Mouse (Mus musculus) heart, postnatal 0 days (tissue): Measurements from ENCODE around the gene Anln. TPM values are rescaled to one million over a fixed set of nuclear protein-coding genes. Genes with fewer than 3 reads are reported as not detected.
"Not testable (repeated sequence)": the region's sequence is repeated elsewhere in the genome, so short reads cannot be mapped to it uniquely, and the experiment has no call there.

Experiments
- ATAC-seq: fragments of 200-750 bp; cut with Nextera tagmentation; 2 replicates; pipeline ENCODE4 v1.8.0; 2017; ENCODE audit warnings: low read depth, moderate number of reproducible peaks, moderate library complexity; ENCODE audit not compliant: insufficient read depth
- DNase-seq: peaks from one replicate; pipeline ENCODE4 v3.0.0-alpha.2; 2016; ENCODE audit warnings: low spot score
- H3K27ac ChIP-seq: fragments of 300-500 bp; sonication (generic); 2 replicates; pipeline ENCODE4 v1.5.1; 2014; ENCODE audit warnings: low read depth, mild to moderate bottlenecking
- H3K27me3 ChIP-seq: fragments of 300-500 bp; sonication (generic); 2 replicates; pipeline ENCODE4 v1.6.1; 2014; ENCODE audit warnings: low read length, mixed read lengths; ENCODE audit not compliant: control insufficient read depth, insufficient read depth
- H3K36me3 ChIP-seq: fragments of 300-500 bp; sonication (generic); replicated peaks from 2 replicates; pipeline ENCODE4 v1.6.1; 2014; ENCODE audit warnings: low read length, mixed read lengths; ENCODE audit not compliant: control insufficient read depth, insufficient read depth
- H3K4me1 ChIP-seq: fragments of 300-500 bp; sonication (generic); 2 replicates; pipeline ENCODE4 v1.6.1; 2014; ENCODE audit warnings: antibody characterized with exemption; ENCODE audit not compliant: control insufficient read depth, insufficient read depth
- H3K4me2 ChIP-seq: fragments of 300-500 bp; sonication (generic); 2 replicates; pipeline ENCODE4 v1.6.1; 2014; ENCODE audit warnings: low read depth, mild to moderate bottlenecking, low read length, moderate library complexity
- H3K4me3 ChIP-seq: fragments of 300-500 bp; sonication (generic); 2 replicates; pipeline ENCODE4 v1.5.1; 2014; ENCODE audit warnings: low read depth, low read length
- H3K9ac ChIP-seq: fragments of 300-500 bp; sonication (generic); replicated peaks from 2 replicates; pipeline ENCODE4 v1.6.1; 2014; ENCODE audit warnings: low read depth, low read length, mixed read lengths
- H3K9me3 ChIP-seq: fragments of 300-500 bp; sonication (generic); replicated peaks from 2 replicates; pipeline ENCODE4 v1.6.1; 2016; ENCODE audit warnings: low read length; ENCODE audit not compliant: control insufficient read depth
- CTCF ChIP-seq: IDR thresholded peaks from 2 replicates; pipeline ENCODE4 v1.5.1; 2016; ENCODE audit warnings: antibody characterized with exemption, control low read depth, low read depth
- EP300 ChIP-seq: IDR thresholded peaks from 2 replicates; pipeline ENCODE4 v1.6.1; 2016; ENCODE audit warnings: antibody characterized with exemption, low read depth
- WGBS: fragments of 180-500 bp; shearing (Covaris S2); extraction: QIAGEN DNeasy Blood & Tissue Kit; methylation state at CpG from one replicate; pipeline ENCODE4 v1.1.7; 2014; 5-methylcytosine and 5-hydroxymethylcytosine counted together
- polyA plus RNA-seq: library from polyadenylated mRNA; unstranded; fragments of >200 nt; fragmentation: Nextera tagmentation; extraction: Ambion mirVana; gene quantifications from 2 replicates; pipeline ENCODE4 v1.2.1, GENCODE M21; 2015
- total RNA-seq: library from RNA; depleted of rRNA; stranded (reverse); fragments of >200 nt; gene quantifications from 2 replicates; pipeline ENCODE4 v1.2.3, GENCODE M21; 2014; ENCODE audit warnings: low replicate concordance

The Anln gene
- total and polyA plus RNA-seq, 2 experiments from 2014 or later: 12.9 to 35.0 TPM

- ATAC-seq: no peak
- no peak for TF ChIP-seq CTCF
- TF ChIP-seq EP300: no peak
- Histone ChIP-seq H3K4me3 (no peak overlapping the region), H3K36me3 (no peaks in the 10 kb centered on the region), H3K27ac (no peak overlapping the region), H3K4me1 (0 out of 2 replicates have a peak, but pooled peaks cover 4% of the 10 kb centered on the region), H3K27me3 (no peaks in the 10 kb centered on the region), H3K4me2 (no peak overlapping the region), H3K9me3 (0 out of 2 replicates have a peak, but pooled peaks cover under 1% of the 10 kb centered on the region), H3K9ac (no peak overlapping the region)
- 68% methylated on average over 8 of the region's 8 CpGs for WGBS
- DNase-seq: no peak
These were observed 66.4 kb downstream of the Anln start for GRCm38 (mm10) chr9:22322381-22323211.

- ATAC-seq (no peak), DNase-seq (no peak)
- no peak overlapping the region for H3K4me2 ChIP-seq
- TF ChIP-seq EP300 (no peak), CTCF (no peak)
- no peaks in the 10 kb centered on the region for H3K27me3 ChIP-seq
- H3K4me3 ChIP-seq: no peak overlapping the region
- H3K27ac ChIP-seq: no peak overlapping the region
- H3K4me1 ChIP-seq: no peaks in the 10 kb centered on the region
- no peaks in the 10 kb centered on the region for H3K36me3 ChIP-seq
- 91% methylated on average over 1 of the region's 1 CpGs for whole genome bisulfite sequencing
- peaks cover 4% of the 10 kb centered on the region; the same call in 1 of the 2 replicates for H3K9me3 ChIP-seq
- no peak overlapping the region for H3K9ac ChIP-seq
These were observed 69.9 kb downstream of the Anln start for GRCm38 (mm10) chr9:22319109-22319508.

- not testable (repeated sequence) for H3K36me3 ChIP-seq, H3K9ac ChIP-seq, H3K4me3 ChIP-seq, H3K4me2 ChIP-seq, H3K27me3 ChIP-seq, H3K4me1 ChIP-seq, H3K27ac ChIP-seq, ATAC-seq, DNase-seq
- H3K9me3 ChIP-seq: peaks cover 15% of the 10 kb centered on the region
- 70% methylated on average over 5 of the region's 5 CpGs for WGBS
These were observed 72.9 kb downstream of the Anln start for GRCm38 (mm10) chr9:22316047-22316446.

- H3K27ac ChIP-seq: no peak overlapping the region
- peaks cover 15% of the 10 kb centered on the region for H3K9me3 ChIP-seq
- no peaks in the 10 kb centered on the region for H3K27me3 ChIP-seq
- no peak for TF ChIP-seq EP300
- no peak for TF ChIP-seq CTCF
- 75% methylated on average over 3 of the region's 3 CpGs for WGBS
- DNase-seq (no peak), ATAC-seq (no peak)
- no peak overlapping the region for H3K4me3 ChIP-seq
- no peaks in the 10 kb centered on the region for H3K36me3 ChIP-seq
- no peak overlapping the region for H3K4me2 ChIP-seq
- H3K4me1 ChIP-seq: no peaks in the 10 kb centered on the region
- no peak overlapping the region for H3K9ac ChIP-seq
These were observed 74.9 kb downstream of the Anln start for GRCm38 (mm10) chr9:22314066-22314465.

- no peak for ATAC-seq
- 77% methylated on average over 5 of the region's 5 CpGs for WGBS
- H3K4me2 ChIP-seq: no peak overlapping the region
- DNase-seq: no peak
- H3K4me1 ChIP-seq: no peaks in the 10 kb centered on the region
- H3K9ac ChIP-seq: no peak overlapping the region
- no peaks in the 10 kb centered on the region for H3K36me3 ChIP-seq
- H3K27me3 ChIP-seq: no peaks in the 10 kb centered on the region
- TF ChIP-seq CTCF: no peak
- TF ChIP-seq EP300: no peak
- H3K9me3 ChIP-seq: peaks cover 15% of the 10 kb centered on the region
- no peak overlapping the region for H3K4me3 ChIP-seq
- H3K27ac ChIP-seq: no peak overlapping the region
These were observed 75.8 kb downstream of the Anln start for GRCm38 (mm10) chr9:22313218-22313617.

GRCm38 (mm10) chr9:22309651-22310050 lies 79.3 kb downstream of the Anln start:
- Histone ChIP-seq H3K4me2 (no peak overlapping the region), H3K27me3 (no peaks in the 10 kb centered on the region), H3K9ac (no peak overlapping the region), H3K9me3 (peaks cover 11% of the 10 kb centered on the region), H3K27ac (no peak overlapping the region), H3K4me3 (no peak overlapping the region), H3K4me1 (0 out of 2 replicates have a peak, but pooled peaks cover 8% of the 10 kb centered on the region), H3K36me3 (peaks cover 4% of the 10 kb centered on the region; the same call in 1 of the 2 replicates)
- 84% methylated on average over 5 of the region's 5 CpGs for WGBS
- ATAC-seq: no peak
- DNase-seq: no peak
- TF ChIP-seq EP300: no peak
- no peak for TF ChIP-seq CTCF

- not testable (repeated sequence) for H3K27me3 ChIP-seq, H3K27ac ChIP-seq, H3K4me1 ChIP-seq, DNase-seq
- peak overlapping the region; percentile 96 for H3K9ac ChIP-seq
- WGBS: 6% methylated on average over 9 of the region's 9 CpGs
- peak overlapping the region; percentile 93 for H3K4me2 ChIP-seq
- peaks cover 22% of the 10 kb centered on the region for H3K36me3 ChIP-seq
- peak; percentile 15; the same call in 1 of the 2 replicates for ATAC-seq
- peak overlapping the region; percentile 97 for H3K4me3 ChIP-seq
- peaks cover 11% of the 10 kb centered on the region for H3K9me3 ChIP-seq
These were observed 81.1 kb downstream of the Anln start for GRCm38 (mm10) chr9:22307920-22308262.
